Mouse (Mus musculus) intestine, embryonic 15.5 days (tissue): ENCODE results near the gene Spata46. TPM values are rescaled to one million over a fixed set of nuclear protein-coding genes. Genes with fewer than 3 reads are reported as not detected.

Source experiments
- ATAC-seq: fragments of 200-750 bp; cut with Nextera tagmentation; 2 replicates; pipeline ENCODE4 v1.8.0; 2017; ENCODE audit warnings: moderate TSS enrichment, moderate library complexity
- H3K27ac ChIP-seq: fragments of 300-500 bp; sonication (generic); 2 replicates; pipeline ENCODE4 v1.5.1; 2015; ENCODE audit warnings: mild to moderate bottlenecking, inconsistent platforms
- H3K27me3 ChIP-seq: fragments of 300-500 bp; sonication (generic); replicated peaks from 2 replicates; pipeline ENCODE4 v1.6.1; 2015; ENCODE audit warnings: inconsistent platforms
- H3K36me3 ChIP-seq: fragments of 300-500 bp; sonication (generic); 2 replicates; pipeline ENCODE4 v1.6.1; 2015; ENCODE audit warnings: inconsistent platforms
- H3K4me1 ChIP-seq: fragments of 300-500 bp; sonication (generic); replicated peaks from 2 replicates; pipeline ENCODE4 v1.6.1; 2015; ENCODE audit warnings: inconsistent platforms
- H3K4me2 ChIP-seq: fragments of 300-500 bp; sonication (generic); replicated peaks from 2 replicates; pipeline ENCODE4 v1.6.1; 2015; ENCODE audit warnings: mild to moderate bottlenecking, inconsistent platforms
- H3K4me3 ChIP-seq: fragments of 300-500 bp; sonication (generic); replicated peaks from 2 replicates; pipeline ENCODE4 v1.5.1; 2015; ENCODE audit warnings: inconsistent platforms
- H3K9ac ChIP-seq: fragments of 300-500 bp; sonication (generic); 2 replicates; pipeline ENCODE4 v1.6.1; 2015; ENCODE audit warnings: inconsistent platforms
- H3K9me3 ChIP-seq: fragments of 300-500 bp; sonication (generic); 2 replicates; pipeline ENCODE4 v1.6.1; 2016; ENCODE audit warnings: inconsistent platforms
- WGBS: fragments of 180-500 bp; shearing (Covaris S2); methylation state at CpG from one replicate; pipeline ENCODE4 v1.1.7; 2015; 5-methylcytosine and 5-hydroxymethylcytosine counted together
- polyA plus RNA-seq: library from polyadenylated mRNA; unstranded; fragments of >200 nt; fragmentation: Nextera tagmentation; extraction: Ambion mirVana; gene quantifications from 2 replicates; pipeline ENCODE4 v1.2.1, GENCODE M21; 2015

Gene Spata46
- polyA plus RNA-seq, 1 experiment from 2014 or later = 0.44 TPM

DNA sequence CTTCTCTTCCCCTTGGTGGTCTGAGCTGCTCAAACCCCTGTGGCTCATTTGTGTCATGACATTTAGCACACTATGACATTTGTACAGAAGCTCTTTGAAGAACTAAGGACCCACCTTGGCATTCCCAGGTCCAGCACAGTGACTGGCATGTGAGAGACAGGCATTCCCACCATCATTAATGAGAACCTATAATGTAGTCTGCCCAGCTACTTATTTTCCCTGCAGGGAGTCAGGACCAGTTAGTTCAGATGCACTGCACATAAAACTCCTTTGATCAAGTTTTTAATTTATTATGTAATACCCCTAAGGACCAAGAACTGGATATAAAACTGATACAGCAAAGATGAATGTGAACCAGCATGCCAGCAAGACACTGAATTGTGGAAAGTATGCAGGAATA lies 42.5 kb downstream of the Spata46 start:
- H3K9me3 ChIP-seq = no peaks in the 10 kb centered on the region
- no peak overlapping the region for H3K27ac ChIP-seq

DNA sequence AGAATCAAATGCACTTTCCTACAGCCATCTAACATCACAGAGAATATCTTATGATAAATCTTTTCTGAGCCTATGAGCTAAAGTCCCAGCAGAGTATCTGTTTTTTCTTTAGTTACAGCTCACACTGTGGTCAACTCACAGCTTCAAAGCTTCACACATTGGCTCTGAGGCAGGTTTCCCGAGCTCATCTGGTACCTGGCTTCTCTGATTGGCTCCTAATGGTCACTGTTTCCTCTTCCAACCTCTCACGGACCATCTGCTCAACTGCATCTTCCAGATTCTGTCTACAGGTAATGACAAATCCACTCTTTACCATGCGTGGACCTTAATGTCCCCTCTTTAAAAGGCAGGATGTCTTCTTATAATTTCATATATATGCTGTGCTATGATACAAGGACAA lies 44.7 kb downstream of the Spata46 start:
- 64% methylated on average over 3 of the region's 3 CpGs for WGBS
- Histone ChIP-seq H3K9me3 (no peaks in the 10 kb centered on the region), H3K4me1 (no peaks in the 10 kb centered on the region), H3K27ac (no peak overlapping the region), H3K4me2 (no peak overlapping the region), H3K9ac (no peak overlapping the region), H3K4me3 (no peak overlapping the region), H3K27me3 (no peaks in the 10 kb centered on the region), H3K36me3 (no peaks in the 10 kb centered on the region)
- no peak for ATAC-seq

More for the DNA sequence above, 42.5 kb downstream of the Spata46 start:
- Histone ChIP-seq H3K4me2 (no peak overlapping the region), H3K36me3 (no peaks in the 10 kb centered on the region), H3K9ac (no peak overlapping the region), H3K27me3 (no peaks in the 10 kb centered on the region), H3K4me1 (no peaks in the 10 kb centered on the region), H3K4me3 (no peak overlapping the region)
- no peak for ATAC-seq

DNA sequence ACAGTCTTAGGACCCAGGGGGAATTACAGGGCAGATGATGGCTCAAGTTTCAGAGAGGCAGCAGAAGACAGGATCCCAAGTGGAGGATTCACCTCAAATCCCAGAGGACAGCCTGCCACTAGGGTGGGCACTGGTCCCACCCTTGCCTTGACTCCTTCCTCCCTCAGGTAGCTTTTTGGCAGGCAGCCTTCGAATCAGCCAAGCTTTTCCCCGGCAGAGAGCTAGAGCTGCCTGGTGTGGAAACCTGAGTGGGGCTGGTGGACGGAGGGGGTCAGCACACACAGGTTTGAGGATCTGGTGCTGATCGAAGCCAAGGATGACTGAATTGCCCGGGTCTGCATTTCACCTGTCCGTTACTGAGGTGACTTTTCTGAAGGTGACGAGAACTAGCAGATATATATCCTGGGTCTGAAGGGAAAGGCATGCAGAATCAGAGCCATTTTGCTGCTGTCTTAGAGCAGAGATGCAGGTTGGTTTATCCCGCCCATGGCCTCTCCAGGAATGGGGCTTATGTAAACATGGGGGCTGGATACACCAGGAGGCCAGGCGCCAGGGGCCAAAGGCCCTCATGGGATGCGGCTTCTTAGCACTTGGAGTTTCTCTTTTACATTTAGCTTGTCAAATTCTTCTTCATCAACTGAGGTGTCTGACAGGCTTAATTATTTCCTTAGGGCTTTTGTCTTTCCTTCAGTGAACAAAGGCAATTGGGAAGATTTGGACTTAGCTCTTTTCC lies 51.7 kb downstream of the Spata46 start:
- H3K4me2 ChIP-seq = no peak overlapping the region
- WGBS = 39% methylated on average over 10 of the region's 10 CpGs
- no peaks in the 10 kb centered on the region for H3K36me3 ChIP-seq
- no peak overlapping the region for H3K9ac ChIP-seq
- no peak overlapping the region for H3K27ac ChIP-seq
- ATAC-seq = no peak
- H3K4me3 ChIP-seq = no peak overlapping the region
- peaks cover 5% of the 10 kb centered on the region; the same call in 1 of the 2 replicates for H3K4me1 ChIP-seq
- H3K9me3 ChIP-seq = no peaks in the 10 kb centered on the region
- no peaks in the 10 kb centered on the region for H3K27me3 ChIP-seq

Other genes with a start within 250 kb of the Spata46 start
- gene Ddr2, start 198.0 kb upstream of the Spata46 start, polyA plus RNA-seq = 36.2 and 38.6 TPM in 2 replicates
- gene Uap1, start 133.8 kb upstream of the Spata46 start, polyA plus RNA-seq = 52.4 and 54.5 TPM in 2 replicates
- 7.9 TPM in 2 replicates for gene Uhmk1, start 93.4 kb upstream of the Spata46 start, polyA plus RNA-seq
- gene Sh2d1b2, start 76.1 kb upstream of the Spata46 start, polyA plus RNA-seq = not detected in 2 replicates
- gene Sh2d1b1, start 31.5 kb upstream of the Spata46 start, polyA plus RNA-seq = 0.18 and 0.23 TPM in 2 replicates
- gene Gm7694, start 2.5 kb upstream of the Spata46 start, polyA plus RNA-seq = 2.6 and 3.3 TPM in 2 replicates